Comparison of ENCODE assay signal across 10 mouse cellular contexts in genomic region chr6:141380927-141381326, GRCm38 (mm10).
DNase-seq lines count a peak whose midpoint lies in the region; ATAC-seq and TF ChIP-seq lines count a peak whose summit lies in the region.
"Had no signal": no experiment of that assay in that cellular context is flagged by ENCODE, and none has a peak within 500 bp of the region (broad histone marks: within the 10 kb centered on the region; RNA-seq: fewer than 3 reads in every experiment).

No protein-coding gene starts in this region.

- no peaks in the 10 kb centered on the region for H3K27me3 ChIP-seq in forebrain, embryonic 14.5 days (replicated peaks; ENCODE audit: control insufficient read depth, insufficient read depth, low read length)
- no peaks in the 10 kb centered on the region for H3K27me3 ChIP-seq in forebrain, postnatal 0 days (ENCODE audit: insufficient read depth, low read length)
- no peaks in the 10 kb centered on the region for H3K27me3 ChIP-seq in midbrain, embryonic 11.5 days (ENCODE audit: control insufficient read depth, insufficient read depth, low read length)
- H3K27me3 ChIP-seq in midbrain, embryonic 10.5 days (ENCODE audit: low read depth, poor library complexity, severe bottlenecking), result no peaks in the 10 kb centered on the region

- H3K9me3 ChIP-seq in forebrain, embryonic 14.5 days (replicated peaks; ENCODE audit: control insufficient read depth, low read length), result no peaks in the 10 kb centered on the region
- no peaks in the 10 kb centered on the region for H3K9me3 ChIP-seq in forebrain, postnatal 0 days (ENCODE audit: low read length)
- H3K9me3 ChIP-seq in midbrain, embryonic 11.5 days (ENCODE audit: control insufficient read depth, low read length), result no peaks in the 10 kb centered on the region
- no peaks in the 10 kb centered on the region for H3K9me3 ChIP-seq in midbrain, embryonic 10.5 days (replicated peaks)

- H3K4me1 ChIP-seq in forebrain, embryonic 14.5 days (ENCODE audit: control insufficient read depth, insufficient read depth, low read length), result no peaks in the 10 kb centered on the region
- no peaks in the 10 kb centered on the region for H3K4me1 ChIP-seq in forebrain, postnatal 0 days (ENCODE audit: insufficient read depth)
- H3K4me1 ChIP-seq in midbrain, embryonic 11.5 days (ENCODE audit: control insufficient read depth, insufficient read depth, low read length), result peaks cover 4% of the 10 kb centered on the region; the same call in 1 of the 2 replicates
- peaks cover 7% of the 10 kb centered on the region for H3K4me1 ChIP-seq in midbrain, embryonic 10.5 days

- H3K4me3 ChIP-seq in forebrain, embryonic 14.5 days (ENCODE audit: low read depth, low read length), result no peak overlapping the region
- no peak overlapping the region for H3K4me3 ChIP-seq in forebrain, postnatal 0 days (ENCODE audit: low read depth, low read length)
- no peak overlapping the region for H3K4me3 ChIP-seq in midbrain, embryonic 11.5 days (ENCODE audit: low read depth, low read length)
- H3K4me3 ChIP-seq in midbrain, embryonic 10.5 days, result no peak overlapping the region
- H3K4me3 ChIP-seq: erythroblast, embryonic 14.5 days had no signal

- DNase-seq in forebrain, embryonic 14.5 days (ENCODE audit: low spot score), result no peak
- no peak for DNase-seq in forebrain, postnatal 0 days
- DNase-seq in midbrain, embryonic 11.5 days (ENCODE audit: low spot score, missing footprints), result no peak
- no peak for DNase-seq in midbrain, embryonic 10.5 days (ENCODE audit: low spot score)
- peak; percentile 26 for DNase-seq in mesoderm, embryonic 11.5 days (ENCODE audit: low read depth, low spot score)
- no peak for DNase-seq in right cerebral cortex, postnatal 14 days
- DNase-seq in left cerebral cortex, adult 11 months (ENCODE audit: low spot score), result no peak
- no peak for DNase-seq in right cerebral cortex, postnatal 10 days (ENCODE audit: low spot score in 2 of 2)
- DNase-seq: thymus, postnatal 4 days had no signal

- WGBS in forebrain, embryonic 14.5 days, result 69% methylated on average over 12 of the region's 12 CpGs
- 49% methylated on average over 12 of the region's 12 CpGs for WGBS in forebrain, postnatal 0 days
- WGBS in midbrain, embryonic 11.5 days, result 75% methylated on average over 12 of the region's 12 CpGs
- 76% methylated on average over 12 of the region's 12 CpGs for WGBS in midbrain, embryonic 10.5 days

- no peak overlapping the region for H3K9ac ChIP-seq in forebrain, embryonic 14.5 days (ENCODE audit: low read length)
- no peak overlapping the region for H3K9ac ChIP-seq in forebrain, postnatal 0 days
- H3K9ac ChIP-seq in midbrain, embryonic 11.5 days (ENCODE audit: low read length), result no peak overlapping the region

- no peak overlapping the region for H3K4me2 ChIP-seq in forebrain, embryonic 14.5 days (ENCODE audit: low read length)
- no peak overlapping the region for H3K4me2 ChIP-seq in forebrain, postnatal 0 days (ENCODE audit: low read depth)
- no peak overlapping the region for H3K4me2 ChIP-seq in midbrain, embryonic 11.5 days

- 0 out of 2 replicates have a peak, but pooled peaks have one; percentile 7 for ATAC-seq in forebrain, embryonic 14.5 days
- no peak for ATAC-seq in forebrain, postnatal 0 days
- 0 out of 2 replicates have a peak, but pooled peaks have one; percentile 25 for ATAC-seq in midbrain, embryonic 11.5 days (ENCODE audit: low FRiP score)

- TF ChIP-seq CTCF in forebrain, postnatal 0 days (IDR thresholded peaks at IDR 0.05; ENCODE audit: low read depth), result no peak

- no peak overlapping the region for H3K27ac ChIP-seq in forebrain, embryonic 14.5 days (ENCODE audit: low read depth, low read length)
- H3K27ac ChIP-seq in forebrain, postnatal 0 days (ENCODE audit: low read depth, low read length), result no peak overlapping the region
- no peak overlapping the region for H3K27ac ChIP-seq in midbrain, embryonic 11.5 days (ENCODE audit: low read depth, low read length)
- no peak overlapping the region for H3K27ac ChIP-seq in midbrain, embryonic 10.5 days (replicated peaks)

- no peaks in the 10 kb centered on the region for H3K36me3 ChIP-seq in forebrain, embryonic 14.5 days (ENCODE audit: control insufficient read depth, insufficient read depth, low read length)
- no peaks in the 10 kb centered on the region for H3K36me3 ChIP-seq in forebrain, postnatal 0 days (ENCODE audit: insufficient read depth)
- H3K36me3 ChIP-seq in midbrain, embryonic 11.5 days (ENCODE audit: control insufficient read depth, insufficient read depth, low read length), result no peaks in the 10 kb centered on the region
- no peaks in the 10 kb centered on the region for H3K36me3 ChIP-seq in midbrain, embryonic 10.5 days
